Mouse (Mus musculus) kidney, postnatal 0 days (tissue): ENCODE results near the gene Abcc9. TPM values are rescaled to one million over a fixed set of nuclear protein-coding genes. Genes with fewer than 3 reads are reported as not detected.

Experiments used
- ATAC-seq: fragments of 200-750 bp; cut with Nextera tagmentation; replicated peaks from 2 replicates; pipeline ENCODE4 v1.8.0; 2017; ENCODE audit warnings: low read depth, moderate number of reproducible peaks, moderate TSS enrichment, moderate library complexity; ENCODE audit not compliant: low FRiP score
- DNase-seq: peaks from one replicate; pipeline ENCODE4 v3.0.0-alpha.2; 2016; ENCODE audit warnings: low spot score
- H3K27ac ChIP-seq: fragments of 300-500 bp; sonication (generic); 2 replicates; pipeline ENCODE4 v1.5.1; 2014; ENCODE audit warnings: mild to moderate bottlenecking
- H3K27me3 ChIP-seq: fragments of 300-500 bp; sonication (generic); 2 replicates; pipeline ENCODE4 v1.6.1; 2014; ENCODE audit warnings: low read length, mixed read lengths; ENCODE audit not compliant: insufficient read depth
- H3K36me3 ChIP-seq: fragments of 300-500 bp; sonication (generic); 2 replicates; pipeline ENCODE4 v1.6.1; 2014; ENCODE audit warnings: low read length, mixed read lengths; ENCODE audit not compliant: insufficient read depth
- H3K4me1 ChIP-seq: fragments of 300-500 bp; sonication (generic); replicated peaks from 2 replicates; pipeline ENCODE4 v1.6.1; 2014; ENCODE audit warnings: antibody characterized with exemption, low read length, mixed read lengths; ENCODE audit not compliant: insufficient read depth
- H3K4me2 ChIP-seq: fragments of 300-500 bp; sonication (generic); 2 replicates; pipeline ENCODE4 v1.6.1; 2014; ENCODE audit warnings: mild to moderate bottlenecking, low read length, moderate library complexity, mixed read lengths
- H3K4me3 ChIP-seq: fragments of 300-500 bp; sonication (generic); replicated peaks from 2 replicates; pipeline ENCODE4 v1.5.1; 2014; ENCODE audit warnings: low read depth, low read length
- H3K9ac ChIP-seq: fragments of 300-500 bp; sonication (generic); 2 replicates; pipeline ENCODE4 v1.6.1; 2014; ENCODE audit warnings: low read depth, low read length
- H3K9me3 ChIP-seq: fragments of 300-500 bp; sonication (generic); replicated peaks from 2 replicates; pipeline ENCODE4 v1.6.1; 2016; ENCODE audit warnings: low read length, inconsistent platforms, mixed read lengths
- CTCF ChIP-seq: IDR thresholded peaks from 2 replicates; pipeline ENCODE4 v1.5.1; 2016; ENCODE audit warnings: antibody characterized with exemption, low read depth, mild to moderate bottlenecking, moderate library complexity
- WGBS: fragments of 180-500 bp; shearing (Covaris S2); extraction: QIAGEN DNeasy Blood & Tissue Kit; methylation state at CpG from one replicate; pipeline ENCODE4 v1.1.7; 2014; 5-methylcytosine and 5-hydroxymethylcytosine counted together
- polyA plus RNA-seq: library from polyadenylated mRNA; unstranded; fragments of >200 nt; fragmentation: Nextera tagmentation; extraction: Ambion mirVana; gene quantifications from 2 replicates; pipeline ENCODE4 v1.2.1, GENCODE M21; 2015

Abcc9 gene
- polyA plus RNA-seq, 1 experiment from 2014 or later, result 6.1 TPM

- no peak for ATAC-seq
- Histone ChIP-seq H3K4me1 (no peaks in the 10 kb centered on the region), H3K9ac (no peak overlapping the region), H3K4me3 (no peak overlapping the region), H3K27me3 (no peaks in the 10 kb centered on the region), H3K9me3 (no peaks in the 10 kb centered on the region), H3K27ac (no peak overlapping the region), H3K36me3 (no peaks in the 10 kb centered on the region), H3K4me2 (no peak overlapping the region)
- DNase-seq, result no peak
- 81% methylated on average over 8 of the region's 8 CpGs for WGBS
- TF ChIP-seq CTCF, result no peak
Measured at GRCm38 (mm10) chr6:142612366-142612765, 89.7 kb downstream of the Abcc9 start.

GRCm38 (mm10) chr6:142609401-142610373 lies 92.4 kb downstream of the Abcc9 start:
- ATAC-seq, result no peak
- 52% methylated on average over 9 of the region's 9 CpGs for WGBS
- Histone ChIP-seq H3K27ac (peak overlapping the region; percentile 4), H3K4me3 (no peak overlapping the region), H3K4me2 (no peak overlapping the region), H3K36me3 (no peaks in the 10 kb centered on the region), H3K27me3 (no peaks in the 10 kb centered on the region), H3K9me3 (no peaks in the 10 kb centered on the region), H3K4me1 (no peaks in the 10 kb centered on the region), H3K9ac (no peak overlapping the region)
- DNase-seq, result peak; percentile 31
- TF ChIP-seq CTCF, result no peak

DNA sequence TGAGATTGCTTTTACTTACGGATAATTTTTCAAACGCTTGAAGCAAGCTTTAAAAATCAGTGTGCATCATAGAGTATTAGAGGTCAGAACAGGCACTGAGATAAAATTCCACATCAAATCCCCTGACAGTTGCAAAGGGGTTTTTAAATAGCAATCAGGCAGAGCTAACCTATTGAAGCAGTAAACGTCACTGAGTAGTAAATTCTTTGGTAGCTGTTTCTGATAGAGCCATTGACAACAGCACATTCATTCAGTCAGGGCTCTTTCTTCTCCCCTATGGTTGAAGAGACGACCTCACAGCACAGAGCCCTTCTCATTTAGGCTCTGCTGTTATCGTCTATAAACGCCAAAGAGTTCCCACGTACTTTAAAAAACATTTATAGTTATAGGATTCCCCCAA lies 95.0 kb downstream of the Abcc9 start:
- H3K4me1 ChIP-seq, result no peaks in the 10 kb centered on the region
- H3K9me3 ChIP-seq, result no peaks in the 10 kb centered on the region
- no peak for DNase-seq
- WGBS, result 66% methylated on average over 7 of the region's 7 CpGs
- no peak overlapping the region for H3K9ac ChIP-seq
- no peak overlapping the region for H3K4me2 ChIP-seq
- H3K27ac ChIP-seq, result no peak overlapping the region
- no peaks in the 10 kb centered on the region for H3K36me3 ChIP-seq
- no peaks in the 10 kb centered on the region for H3K27me3 ChIP-seq
- no peak overlapping the region for H3K4me3 ChIP-seq
- no peak for ATAC-seq
- no peak for TF ChIP-seq CTCF

GRCm38 (mm10) chr6:142602772-142603171 lies 99.3 kb downstream of the Abcc9 start:
- WGBS, result 55% methylated on average over 6 of the region's 6 CpGs
- Histone ChIP-seq H3K36me3 (no peaks in the 10 kb centered on the region), H3K9ac (no peak overlapping the region), H3K4me2 (no peak overlapping the region), H3K4me3 (no peak overlapping the region), H3K27me3 (no peaks in the 10 kb centered on the region), H3K4me1 (no peaks in the 10 kb centered on the region), H3K27ac (no peak overlapping the region), H3K9me3 (no peaks in the 10 kb centered on the region)
- TF ChIP-seq CTCF, result no peak
- ATAC-seq (no peak), DNase-seq (no peak)

GRCm38 (mm10) chr6:142578831-142579230 lies 123.3 kb downstream of the Abcc9 start:
- TF ChIP-seq CTCF, result no peak
- WGBS, result 74% methylated on average over 4 of the region's 4 CpGs
- no peak overlapping the region for H3K4me3 ChIP-seq

DNA sequence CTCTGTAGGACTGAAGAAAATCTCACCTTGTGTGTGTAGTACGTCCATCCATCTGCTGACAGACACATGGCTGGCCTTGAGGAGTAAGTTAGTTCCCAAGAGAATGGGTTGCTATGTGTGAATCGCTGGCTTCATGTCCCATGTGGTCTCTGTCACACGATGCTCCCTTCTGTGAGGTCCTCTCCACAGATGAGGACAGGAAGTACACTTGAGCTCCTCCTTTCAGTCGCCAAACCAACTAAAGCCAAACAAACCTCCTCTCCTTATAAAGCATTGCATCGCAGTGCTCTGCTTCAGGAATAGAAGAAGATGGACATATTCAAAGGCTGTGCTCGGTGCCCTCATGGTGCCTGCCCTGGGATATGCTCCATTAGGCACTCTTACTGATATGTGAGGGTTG lies 124.3 kb downstream of the Abcc9 start:
- Histone ChIP-seq H3K27me3 (no peaks in the 10 kb centered on the region), H3K9me3 (no peaks in the 10 kb centered on the region), H3K4me3 (no peak overlapping the region), H3K27ac (no peak overlapping the region), H3K4me1 (no peaks in the 10 kb centered on the region), H3K36me3 (no peaks in the 10 kb centered on the region), H3K9ac (no peak overlapping the region), H3K4me2 (no peak overlapping the region)
- no peak for TF ChIP-seq CTCF
- DNase-seq, result no peak
- no peak for ATAC-seq
- 70% methylated on average over 6 of the region's 6 CpGs for WGBS

More at GRCm38 (mm10) chr6:142578831-142579230, 123.3 kb downstream of the Abcc9 start:
- DNase-seq, result no peak
- Histone ChIP-seq H3K36me3 (no peaks in the 10 kb centered on the region), H3K4me1 (no peaks in the 10 kb centered on the region), H3K27me3 (no peaks in the 10 kb centered on the region), H3K9me3 (no peaks in the 10 kb centered on the region), H3K4me2 (no peak overlapping the region), H3K27ac (no peak overlapping the region), H3K9ac (no peak overlapping the region)
- ATAC-seq, result no peak
